Mouse (Mus musculus): ENCODE measurements around the gene Nfxl1.

DNA sequence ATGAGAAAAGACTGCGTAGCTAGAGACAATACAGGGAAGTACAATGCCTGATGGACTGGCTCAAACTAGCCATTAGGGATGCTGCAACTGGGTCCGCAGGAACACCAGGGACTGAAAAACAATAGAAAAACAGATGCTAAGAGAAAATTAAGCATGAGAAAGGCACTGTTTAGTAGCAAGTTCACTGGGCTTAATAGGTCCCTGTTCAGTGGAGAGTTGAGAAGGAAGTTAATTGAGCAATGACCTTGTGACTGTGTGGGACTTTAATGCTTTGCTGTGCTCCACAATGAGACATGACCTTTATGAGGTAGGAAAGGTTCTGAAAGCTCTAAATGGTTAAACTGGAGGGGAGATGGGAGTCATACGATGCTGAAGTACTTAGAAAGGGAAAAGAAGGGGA is 94.6 kb downstream of the Nfxl1 start:
- TF ChIP-seq MAX (IDR thresholded peaks at IDR 0.05; ENCODE audit: low read depth) (no peak), POLR2A (IDR thresholded peaks at IDR 0.05; ENCODE audit: insufficient read length, low read depth) (no peak), REST (IDR thresholded peaks at IDR 0.05; ENCODE audit: insufficient read depth, insufficient read length) (no peak), TCF12 (IDR thresholded peaks at IDR 0.05; ENCODE audit: insufficient read depth, poor library complexity, severe bottlenecking) (no peak), USF1 (IDR thresholded peaks at IDR 0.05; ENCODE audit: low read depth) (no peak), SRF (IDR thresholded peaks at IDR 0.05; ENCODE audit: control insufficient read depth, insufficient read length, low read depth) (no peak), POLR2AphosphoS2 (IDR thresholded peaks at IDR 0.05; ENCODE audit: insufficient read length, low read depth) (no peak), MYOD1 (IDR thresholded peaks at IDR 0.05; ENCODE audit: control insufficient read depth in 1 of 3, insufficient read length in 2 of 3, low read depth in 2 of 3) (no peak)

Measured in myocyte (in vitro differentiated cells).